Mouse (Mus musculus) midbrain, embryonic 10.5 days (tissue): ENCODE results near the gene Plek2. TPM values are rescaled to one million over a fixed set of nuclear protein-coding genes. Genes with fewer than 3 reads are reported as not detected.

Experiments used
- DNase-seq: peaks from one replicate; pipeline ENCODE4 v3.0.0-alpha.2; 2017; ENCODE audit warnings: low spot score
- H3K27ac ChIP-seq: fragments of 300-500 bp; sonication (generic); replicated peaks from 2 replicates; pipeline ENCODE4 v1.5.1; 2016; ENCODE audit warnings: mild to moderate bottlenecking
- H3K27me3 ChIP-seq: fragments of 300-500 bp; sonication (generic); 2 replicates; pipeline ENCODE4 v1.6.1; 2016; ENCODE audit warnings: low read depth, mild to moderate bottlenecking; ENCODE audit not compliant: poor library complexity, severe bottlenecking
- H3K36me3 ChIP-seq: fragments of 300-500 bp; sonication (generic); 2 replicates; pipeline ENCODE4 v1.6.1; 2016; ENCODE audit warnings: mild to moderate bottlenecking, moderate library complexity
- H3K4me1 ChIP-seq: fragments of 300-500 bp; sonication (generic); 2 replicates; pipeline ENCODE4 v1.6.1; 2016
- H3K4me3 ChIP-seq: fragments of 300-500 bp; sonication (generic); 2 replicates; pipeline ENCODE4 v1.5.1; 2016; ENCODE audit warnings: mild to moderate bottlenecking, moderate library complexity
- H3K9me3 ChIP-seq: fragments of 300-500 bp; sonication (generic); replicated peaks from 2 replicates; pipeline ENCODE4 v1.6.1; 2016; ENCODE audit warnings: mild to moderate bottlenecking
- WGBS: fragments of 180-500 bp; shearing (Covaris S2); methylation state at CpG from one replicate; pipeline ENCODE4 v1.1.7; 2016; 5-methylcytosine and 5-hydroxymethylcytosine counted together
- polyA plus RNA-seq: library from polyadenylated mRNA; unstranded; fragments of >200 nt; fragmentation: Nextera tagmentation; extraction: Ambion mirVana; gene quantifications from 2 replicates; pipeline ENCODE4 v1.2.1, GENCODE M21; 2016

Plek2 gene
- polyA plus RNA-seq, 1 experiment from 2014 or later, result 2.2 TPM

DNA sequence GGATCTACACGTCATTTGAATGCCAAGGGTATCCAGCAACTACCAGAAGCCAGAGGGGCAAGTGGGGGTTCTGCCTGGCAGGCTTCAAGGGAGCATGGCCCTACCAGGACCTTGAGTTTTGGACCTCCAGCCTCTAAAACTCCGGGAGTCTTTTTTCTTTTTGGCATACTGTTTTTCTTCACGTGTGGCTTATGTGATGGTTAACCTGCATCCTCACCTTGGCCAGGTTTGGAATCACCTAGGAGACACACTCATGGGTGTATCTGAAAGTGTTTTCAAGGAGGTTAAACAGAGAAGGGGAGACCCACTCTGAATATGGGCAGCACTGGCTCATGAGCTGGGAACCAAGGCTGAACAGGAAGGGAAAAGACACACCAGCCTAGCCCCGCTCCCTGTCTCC, 3.5 kb downstream of the Plek2 start:
- no peak overlapping the region for H3K27ac ChIP-seq
- no peaks in the 10 kb centered on the region for H3K9me3 ChIP-seq
- no peak for DNase-seq
- no peak overlapping the region for H3K4me3 ChIP-seq
- H3K27me3 ChIP-seq, result peaks cover 31% of the 10 kb centered on the region
- no peaks in the 10 kb centered on the region for H3K36me3 ChIP-seq
- H3K4me1 ChIP-seq, result peaks cover 12% of the 10 kb centered on the region
- WGBS, result 86% methylated on average over 4 of the region's 4 CpGs

DNA sequence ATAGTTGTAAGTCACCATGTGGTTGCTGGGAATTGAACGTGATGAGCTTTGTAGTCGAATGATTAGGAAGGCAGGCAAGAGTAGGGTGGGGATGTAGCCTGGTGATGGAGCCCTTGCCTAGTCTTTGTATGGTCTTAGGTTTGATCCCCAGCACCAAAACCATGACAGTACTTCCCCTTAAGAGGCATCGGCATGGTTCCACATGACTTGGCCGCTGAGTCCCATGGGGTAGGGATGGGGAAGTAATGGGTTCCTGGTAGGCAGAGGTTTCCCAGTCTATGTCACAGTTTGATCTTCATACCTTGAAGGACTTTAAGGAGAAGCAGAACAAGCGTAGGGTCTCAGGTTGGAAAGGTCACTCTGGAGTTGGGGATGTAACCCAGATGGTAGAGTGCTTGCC, 5.3 kb downstream of the Plek2 start:
- no peaks in the 10 kb centered on the region for H3K9me3 ChIP-seq
- no peak overlapping the region for H3K4me3 ChIP-seq
- no peak for DNase-seq
- peaks cover 2% of the 10 kb centered on the region for H3K4me1 ChIP-seq
- H3K36me3 ChIP-seq, result no peaks in the 10 kb centered on the region
- WGBS, result 89% methylated on average over 5 of the region's 5 CpGs
- H3K27me3 ChIP-seq, result peaks cover 13% of the 10 kb centered on the region
- no peak overlapping the region for H3K27ac ChIP-seq

DNA sequence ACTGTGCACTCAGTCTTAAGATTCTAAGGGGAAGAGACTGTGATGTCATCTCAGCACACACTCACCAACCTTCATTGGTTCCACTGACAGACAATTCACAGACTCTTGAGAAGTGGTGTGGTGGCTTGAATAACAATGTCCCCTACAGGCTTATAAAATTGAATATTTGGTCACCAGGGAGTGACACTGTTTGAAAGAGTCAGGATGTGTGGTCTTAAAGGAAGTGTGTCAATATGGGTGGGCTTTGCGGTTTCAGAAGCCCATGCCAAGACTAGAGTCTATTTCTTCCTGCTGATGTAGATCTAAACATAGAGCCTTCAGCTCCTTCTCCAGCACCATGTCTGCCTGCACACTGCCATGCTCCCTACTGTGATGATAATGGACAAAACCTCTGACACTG, 8.9 kb downstream of the Plek2 start:
- Histone ChIP-seq H3K27me3 (no peaks in the 10 kb centered on the region), H3K27ac (no peak overlapping the region), H3K4me3 (no peak overlapping the region), H3K36me3 (no peaks in the 10 kb centered on the region), H3K4me1 (no peaks in the 10 kb centered on the region), H3K9me3 (no peaks in the 10 kb centered on the region)
- 96% methylated on average over 1 of the region's 1 CpGs for WGBS
- DNase-seq, result no peak

DNA sequence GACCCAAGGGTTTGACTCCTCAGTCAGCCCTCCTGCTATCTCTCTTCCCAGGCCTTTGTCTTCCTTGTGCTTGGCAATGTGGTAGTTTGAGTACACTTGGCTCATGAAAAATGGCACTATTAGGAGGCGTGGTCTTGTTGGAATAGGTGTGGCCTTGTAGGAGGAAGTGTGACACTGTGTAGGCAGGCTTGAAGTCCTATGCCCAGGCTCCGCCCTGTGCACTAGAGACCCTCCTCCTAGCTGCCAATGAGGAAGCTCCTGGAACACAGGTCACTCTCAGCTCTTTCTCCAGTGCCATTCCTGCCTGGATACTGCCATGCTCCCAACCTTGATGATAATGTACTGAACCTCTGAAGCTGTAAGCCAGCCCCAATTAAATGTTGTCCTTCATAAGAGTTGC, 15.6 kb downstream of the Plek2 start:
- no peak for DNase-seq
- WGBS, result 93% methylated on average over 2 of the region's 2 CpGs

DNA sequence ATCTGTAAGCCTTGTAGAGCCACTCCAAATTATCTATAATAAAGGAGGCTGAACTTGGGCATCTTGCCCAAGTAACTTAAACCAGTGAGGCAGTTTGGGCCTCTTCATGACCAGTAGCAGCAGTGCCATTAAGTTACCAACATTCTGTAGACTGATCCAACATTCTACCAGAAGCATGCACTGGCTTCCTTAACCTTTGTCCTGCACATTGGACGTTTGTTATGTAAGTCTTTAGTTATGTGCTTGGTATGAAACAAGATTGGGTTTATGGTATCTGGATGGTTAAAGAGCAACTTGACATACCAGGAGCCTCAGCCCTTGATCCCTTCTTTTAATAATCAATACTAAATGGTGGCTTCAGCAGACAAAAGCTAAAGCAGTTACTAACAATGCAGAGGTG, 16.7 kb downstream of the Plek2 start:
- Histone ChIP-seq H3K36me3 (peaks cover 34% of the 10 kb centered on the region), H3K27me3 (no peaks in the 10 kb centered on the region), H3K9me3 (peaks cover 7% of the 10 kb centered on the region; the same call in 1 of the 2 replicates), H3K4me3 (no peak overlapping the region), H3K4me1 (no peaks in the 10 kb centered on the region), H3K27ac (no peak overlapping the region)
- no peak for DNase-seq
- 65% methylated on average over 1 of the region's 1 CpGs for WGBS

More for the DNA sequence above, 15.6 kb downstream of the Plek2 start:
- no peaks in the 10 kb centered on the region for H3K27me3 ChIP-seq
- H3K36me3 ChIP-seq, result peaks cover 23% of the 10 kb centered on the region
- no peak overlapping the region for H3K4me3 ChIP-seq
- no peak overlapping the region for H3K27ac ChIP-seq
- no peaks in the 10 kb centered on the region for H3K4me1 ChIP-seq
- H3K9me3 ChIP-seq, result peaks cover 7% of the 10 kb centered on the region; the same call in 1 of the 2 replicates

DNA sequence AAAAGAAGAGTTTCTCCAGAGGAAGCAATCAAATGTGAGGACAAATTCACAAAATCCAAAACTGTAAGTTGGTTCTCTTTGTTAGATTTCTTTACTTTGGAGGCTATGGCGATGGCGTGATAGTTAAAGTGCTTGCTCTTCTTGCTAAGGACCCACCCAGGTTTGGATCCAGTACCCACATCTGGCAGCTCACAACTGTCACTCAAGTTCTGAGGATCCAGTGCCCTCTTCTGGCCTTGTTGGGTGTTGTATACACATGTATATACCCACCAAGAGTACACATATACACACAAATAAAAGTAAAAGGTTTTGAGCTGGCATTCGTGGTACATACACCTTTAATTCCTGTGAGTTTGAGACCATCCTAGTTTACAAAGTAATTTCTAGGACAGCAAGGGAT, 32.2 kb downstream of the Plek2 start:
- no peak overlapping the region for H3K27ac ChIP-seq
- H3K4me3 ChIP-seq, result no peak overlapping the region
- H3K4me1 ChIP-seq, result no peaks in the 10 kb centered on the region
- no peaks in the 10 kb centered on the region for H3K9me3 ChIP-seq
- no peaks in the 10 kb centered on the region for H3K27me3 ChIP-seq
- H3K36me3 ChIP-seq, result peaks cover 98% of the 10 kb centered on the region
- 96% methylated on average over 3 of the region's 3 CpGs for WGBS
- DNase-seq, result no peak

DNA sequence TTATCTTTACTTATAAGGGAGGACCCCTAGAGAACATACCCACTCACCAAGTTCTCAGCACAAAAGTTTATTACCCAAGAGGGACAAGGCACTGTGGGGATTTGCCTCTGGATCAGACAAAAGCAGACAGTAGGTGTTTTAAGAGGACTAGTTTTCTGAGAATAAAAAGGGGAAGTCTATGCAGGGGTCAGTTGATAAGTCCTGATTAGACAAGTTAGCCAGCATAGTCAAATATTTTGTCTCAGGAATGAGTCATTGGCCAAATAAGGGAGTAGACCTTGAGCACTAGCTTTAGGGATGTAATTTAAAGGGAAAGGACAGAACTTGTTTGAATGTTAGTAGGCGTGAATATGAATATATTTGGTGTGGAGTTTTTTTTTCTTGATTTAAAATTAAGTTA, 38.6 kb downstream of the Plek2 start:
- Histone ChIP-seq H3K4me1 (peaks cover 10% of the 10 kb centered on the region), H3K27ac (no peak overlapping the region), H3K27me3 (no peaks in the 10 kb centered on the region), H3K36me3 (peaks cover 83% of the 10 kb centered on the region), H3K9me3 (no peaks in the 10 kb centered on the region), H3K4me3 (no peak overlapping the region)
- 93% methylated on average over 1 of the region's 1 CpGs for WGBS
- DNase-seq, result no peak

DNA sequence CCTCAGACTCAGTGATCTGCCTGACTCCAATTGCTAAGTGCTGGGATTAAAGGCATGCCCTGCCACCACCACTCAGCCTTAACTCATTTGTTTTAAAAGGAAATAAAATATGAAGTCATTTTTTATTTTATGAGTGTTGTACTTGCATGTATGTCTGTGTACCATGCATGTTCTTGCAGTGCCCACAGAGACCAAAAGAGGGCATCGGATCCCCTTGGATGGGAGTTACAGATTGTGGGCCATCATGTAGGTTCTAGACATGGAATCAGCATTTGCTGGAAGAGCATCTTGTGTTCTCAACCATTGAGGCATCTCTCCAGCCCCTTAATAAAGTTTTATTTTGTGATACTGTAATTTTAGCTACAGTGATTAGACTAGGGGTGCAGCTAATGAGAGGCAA, 41.3 kb downstream of the Plek2 start:
- DNase-seq, result no peak
- Histone ChIP-seq H3K9me3 (no peaks in the 10 kb centered on the region), H3K36me3 (peaks cover 58% of the 10 kb centered on the region), H3K4me3 (no peak overlapping the region), H3K27ac (no peak overlapping the region), H3K4me1 (peaks cover 22% of the 10 kb centered on the region), H3K27me3 (no peaks in the 10 kb centered on the region)
- 98% methylated on average over 1 of the region's 1 CpGs for WGBS

DNA sequence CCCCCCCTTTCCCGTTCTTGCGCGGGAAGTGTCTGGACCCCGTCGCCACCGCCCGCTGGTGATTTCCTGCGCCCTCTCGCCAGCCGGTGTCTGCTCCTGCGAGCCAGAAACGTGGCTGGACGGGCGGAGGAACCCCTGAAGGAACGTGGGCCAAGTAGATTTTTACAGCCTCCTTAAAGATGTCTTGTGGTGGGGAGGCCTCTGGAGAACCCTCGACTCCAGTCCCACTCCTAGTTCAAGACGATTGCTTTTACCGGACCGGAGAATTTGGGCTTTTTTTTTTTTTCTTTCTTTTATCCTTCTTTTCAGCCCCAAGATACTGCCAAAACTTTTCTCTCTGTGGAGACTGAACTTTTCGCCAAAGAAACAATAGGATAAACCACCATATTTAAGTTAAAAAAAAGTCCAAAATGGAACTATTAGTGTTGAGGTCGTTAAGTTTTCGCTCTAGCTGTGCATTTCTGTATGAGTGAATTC, 44.5 kb downstream of the Plek2 start:
- Histone ChIP-seq H3K27me3 (no peaks in the 10 kb centered on the region), H3K9me3 (no peaks in the 10 kb centered on the region), H3K27ac (peak overlapping the region; percentile 95), H3K36me3 (peaks cover 27% of the 10 kb centered on the region), H3K4me1 (peaks cover 33% of the 10 kb centered on the region), H3K4me3 (peak overlapping the region; percentile 88)
- 0% methylated on average over 22 of the region's 22 CpGs for WGBS
- no peak for DNase-seq

DNA sequence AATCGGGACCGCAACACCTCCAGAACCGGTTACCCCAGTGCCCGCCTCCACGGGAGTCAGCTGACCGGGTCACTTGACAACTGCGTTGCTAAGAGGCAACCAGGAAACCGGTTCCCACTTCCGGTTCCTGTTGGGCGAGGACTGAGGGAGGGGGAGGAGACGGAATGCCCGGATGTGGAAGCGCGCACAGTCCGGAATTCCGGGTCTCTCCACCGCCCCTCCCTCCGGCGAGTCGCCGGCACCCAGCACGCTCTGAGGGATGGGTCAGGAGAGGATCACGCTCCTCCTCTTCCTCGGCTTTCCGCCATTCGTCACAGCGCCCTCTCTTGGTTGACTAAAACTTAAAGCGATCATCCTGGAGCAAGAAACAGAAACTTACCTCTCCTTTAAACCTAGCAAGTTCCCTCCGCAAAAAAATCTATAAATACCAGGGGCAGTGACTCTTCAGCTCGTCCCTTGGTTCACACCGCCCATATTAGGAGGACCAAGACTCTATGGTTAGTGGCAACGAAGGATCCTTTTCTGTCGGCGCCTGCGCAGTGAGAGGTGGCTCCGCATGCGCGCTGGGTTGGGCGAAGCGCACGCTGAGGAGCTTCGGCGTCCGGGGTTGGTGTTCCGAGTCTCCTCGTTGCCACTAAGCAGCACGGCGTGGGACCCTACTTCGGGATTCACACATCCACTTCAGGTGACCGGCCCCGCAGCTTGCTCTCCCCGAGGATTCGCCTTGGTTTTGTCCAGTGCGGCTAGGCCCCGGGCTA, 45.1 kb downstream of the Plek2 start, which contains the start of the genes Atp6v1d and Eif2s1:
Atp6v1d (minus strand) TSS at position 143 of the 758 bp plus-strand sequence.
Eif2s1 (plus strand) TSS at position 324 of the 758 bp plus-strand sequence.
- Histone ChIP-seq H3K36me3 (peaks cover 24% of the 10 kb centered on the region), H3K27ac (peak within 1 kb of the TSS; percentile 95), H3K9me3 (no peaks in the 10 kb centered on the region), H3K27me3 (no peaks in the 10 kb centered on the region), H3K4me3 (peak within 1 kb of the TSS; percentile 88), H3K4me1 (peaks cover 33% of the 10 kb centered on the region)
- under 1% methylated on average over 55 of the region's 55 CpGs for WGBS
- peak; percentile 99 for DNase-seq

DNA sequence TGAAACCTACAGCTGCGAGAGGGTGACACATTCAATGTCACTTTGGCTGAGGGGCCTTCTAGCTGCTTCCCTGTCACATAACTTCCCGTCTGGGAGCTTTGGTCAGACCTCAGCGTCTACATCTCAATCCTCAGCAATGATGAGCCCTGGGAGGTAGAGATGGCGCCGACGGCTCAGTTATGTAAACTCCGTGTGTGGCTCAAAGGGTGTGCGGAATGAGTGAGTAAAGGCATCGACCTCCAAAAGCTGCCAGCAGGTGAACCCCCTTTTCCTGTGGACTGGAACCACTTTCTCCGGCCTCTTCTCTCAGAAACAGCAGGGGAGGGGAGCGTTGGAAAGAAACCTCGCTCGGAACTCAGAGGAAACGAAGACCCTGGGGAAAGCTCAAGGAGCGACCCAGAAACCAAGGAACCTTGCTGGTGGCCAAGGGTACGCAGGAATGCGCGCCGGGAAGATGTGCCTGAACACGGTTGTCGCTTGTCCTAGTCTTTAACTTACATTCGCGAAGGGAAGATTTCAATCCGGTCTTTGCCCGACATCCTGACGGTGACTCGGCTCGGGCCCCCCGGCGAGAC, 45.8 kb downstream of the Plek2 start:
- Histone ChIP-seq H3K4me3 (peak overlapping the region; percentile 88), H3K27me3 (no peaks in the 10 kb centered on the region), H3K36me3 (peaks cover 25% of the 10 kb centered on the region), H3K9me3 (no peaks in the 10 kb centered on the region), H3K27ac (peak overlapping the region; percentile 95), H3K4me1 (peaks cover 33% of the 10 kb centered on the region)
- DNase-seq, result no peak
- WGBS, result 1% methylated on average over 30 of the region's 30 CpGs

DNA sequence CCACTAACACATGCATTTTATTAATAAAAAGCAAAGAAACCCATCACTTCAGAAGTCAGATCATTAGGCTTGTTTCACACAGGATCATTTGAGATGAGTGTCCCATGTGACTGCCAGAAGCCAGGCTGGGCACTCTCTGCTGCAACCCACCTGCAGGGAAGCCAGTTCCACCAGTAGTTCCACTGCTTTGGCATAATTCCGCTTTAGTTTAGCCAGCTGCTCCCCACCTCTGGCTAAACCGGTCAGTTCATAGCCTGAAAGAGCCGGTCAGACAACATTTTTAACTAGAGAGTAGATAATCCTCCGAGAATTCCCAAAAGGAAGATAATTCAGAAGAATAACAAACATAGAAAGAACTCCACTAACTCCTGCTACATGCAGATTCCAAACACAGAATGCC, 58.5 kb downstream of the Plek2 start:
- 89% methylated on average over 4 of the region's 4 CpGs for WGBS

DNA sequence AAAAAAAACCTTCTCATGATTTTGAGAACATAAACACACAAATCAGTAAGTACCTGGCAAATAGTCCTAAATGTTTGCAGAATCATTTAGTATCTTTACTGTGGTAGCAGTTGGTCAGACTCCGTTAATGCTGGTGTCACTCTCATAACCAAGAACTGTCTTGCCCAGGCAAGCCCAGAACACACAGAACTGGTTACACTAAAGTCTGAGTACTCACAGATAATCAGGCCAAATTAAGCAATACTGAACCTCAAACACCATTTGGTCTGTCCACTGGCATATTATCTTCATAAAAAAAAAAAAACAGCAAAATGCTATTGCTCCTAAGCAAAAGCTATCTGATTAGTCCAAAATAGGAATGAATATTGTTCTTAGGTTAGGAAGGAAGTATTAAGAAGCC, 64.3 kb downstream of the Plek2 start:
- no peak overlapping the region for H3K4me3 ChIP-seq
- WGBS, result 93% methylated on average over 1 of the region's 1 CpGs
- H3K4me1 ChIP-seq, result no peaks in the 10 kb centered on the region
- no peak for DNase-seq
- no peak overlapping the region for H3K27ac ChIP-seq
- peaks cover 87% of the 10 kb centered on the region for H3K36me3 ChIP-seq
- H3K9me3 ChIP-seq, result no peaks in the 10 kb centered on the region
- no peaks in the 10 kb centered on the region for H3K27me3 ChIP-seq

More for the DNA sequence above, 58.5 kb downstream of the Plek2 start:
- no peak overlapping the region for H3K27ac ChIP-seq
- H3K27me3 ChIP-seq, result no peaks in the 10 kb centered on the region
- DNase-seq, result no peak
- H3K36me3 ChIP-seq, result peaks cover 66% of the 10 kb centered on the region
- H3K4me3 ChIP-seq, result no peak overlapping the region
- H3K9me3 ChIP-seq, result no peaks in the 10 kb centered on the region
- H3K4me1 ChIP-seq, result no peaks in the 10 kb centered on the region
